Mouse (Mus musculus) fat pad, adult 2 months (tissue): Measurements from ENCODE around the gene Vmn1r119.
"Not testable (repeated sequence)": the region's sequence is repeated elsewhere in the genome, so short reads cannot be mapped to it uniquely, and the experiment has no call there.

ENCODE experiments used
- DNase-seq: peaks from one replicate; pipeline ENCODE4 v3.0.0-alpha.2; 2011; ENCODE audit warnings: low read depth, low spot score; ENCODE audit errors: extremely low read depth

Vmn1r119 gene

DNA sequence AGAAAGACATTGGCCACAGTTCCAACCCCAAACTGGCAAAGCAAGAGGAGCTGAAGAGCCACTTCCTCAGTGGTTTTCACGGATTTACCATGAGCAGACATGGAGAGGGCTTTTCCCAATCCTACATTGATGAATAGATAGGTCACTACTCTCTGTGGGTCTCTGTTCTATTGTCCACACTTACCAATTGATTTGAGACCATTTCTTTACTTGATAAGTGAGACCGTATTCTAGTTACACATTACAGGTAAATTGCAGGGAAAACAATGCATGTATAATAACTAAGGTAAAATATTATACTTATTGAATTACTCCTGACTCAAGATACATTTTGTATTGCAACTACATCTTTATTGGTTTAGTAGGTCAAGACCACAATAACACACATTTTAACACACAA, at the start of gene Vmn1r119:
Vmn1r119 (minus strand) TSS at position 101 of the 400 bp plus-strand sequence.
- DNase-seq = not testable (repeated sequence)

DNA sequence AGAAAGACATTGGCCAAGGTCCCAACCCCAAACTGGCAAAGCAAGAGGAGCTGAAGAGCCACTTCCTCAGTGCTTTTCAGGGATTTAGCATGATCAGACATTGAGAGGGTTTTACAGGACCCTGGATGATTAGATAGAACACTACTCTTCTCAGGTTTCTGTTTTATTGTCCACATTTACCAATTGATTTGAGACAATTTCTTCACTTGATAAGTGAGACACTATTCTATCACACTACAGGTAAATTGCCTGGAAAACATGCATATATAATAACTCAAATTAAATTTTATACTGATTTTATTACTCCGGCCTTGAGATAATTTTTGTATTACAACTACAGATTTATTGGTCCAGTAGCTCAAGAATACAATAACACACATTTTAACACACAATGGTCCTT, 41.4 kb upstream of the Vmn1r119 start, which contains the start of gene Vmn1r120:
Vmn1r120 (minus strand) TSS at position 101 of the 400 bp plus-strand sequence.
- not testable (repeated sequence) for DNase-seq
